Mouse (Mus musculus) midbrain, embryonic 16.5 days (tissue): ENCODE data around the gene Syt1. TPM values are rescaled to one million over a fixed set of nuclear protein-coding genes. Genes with fewer than 3 reads are reported as not detected.
A peak's percentile ranks its signal among the peaks of the same experiment; 100 is the strongest.

Source experiments
- ATAC-seq: fragments of 200-750 bp; cut with Nextera tagmentation; 2 replicates; pipeline ENCODE4 v1.8.0; 2017; ENCODE audit warnings: moderate TSS enrichment
- H3K27ac ChIP-seq: fragments of 300-500 bp; sonication (generic); 2 replicates; pipeline ENCODE4 v1.5.1; 2014; ENCODE audit warnings: mild to moderate bottlenecking, low read length, mixed read lengths
- H3K27me3 ChIP-seq: fragments of 300-500 bp; sonication (generic); 2 replicates; pipeline ENCODE4 v1.6.1; 2014; ENCODE audit warnings: low read depth, low read length, mixed read lengths; ENCODE audit not compliant: control insufficient read depth, insufficient read depth
- H3K36me3 ChIP-seq: fragments of 300-500 bp; sonication (generic); 2 replicates; pipeline ENCODE4 v1.6.1; 2014; ENCODE audit warnings: mild to moderate bottlenecking, low read length, moderate library complexity, mixed read lengths; ENCODE audit not compliant: control insufficient read depth, insufficient read depth
- H3K4me1 ChIP-seq: fragments of 300-500 bp; sonication (generic); 2 replicates; pipeline ENCODE4 v1.6.1; 2014; ENCODE audit warnings: mild to moderate bottlenecking, low read length, mixed read lengths; ENCODE audit not compliant: control insufficient read depth, insufficient read depth
- H3K4me2 ChIP-seq: fragments of 300-500 bp; sonication (generic); 2 replicates; pipeline ENCODE4 v1.6.1; 2014; ENCODE audit warnings: mild to moderate bottlenecking, low read length, mixed read lengths
- H3K4me3 ChIP-seq: fragments of 300-500 bp; sonication (generic); 2 replicates; pipeline ENCODE4 v1.5.1; 2014; ENCODE audit warnings: low read depth, mild to moderate bottlenecking, low read length, moderate library complexity, mixed read lengths
- H3K9ac ChIP-seq: fragments of 300-500 bp; sonication (generic); 2 replicates; pipeline ENCODE4 v1.6.1; 2014; ENCODE audit warnings: low read depth, low read length, mixed read lengths
- H3K9me3 ChIP-seq: fragments of 300-500 bp; sonication (generic); replicated peaks from 2 replicates; pipeline ENCODE4 v1.6.1; 2014; ENCODE audit warnings: mild to moderate bottlenecking, low read length, mixed read lengths; ENCODE audit not compliant: control insufficient read depth, poor library complexity, severe bottlenecking
- WGBS: fragments of 180-500 bp; shearing (Covaris S2); extraction: QIAGEN DNeasy Blood & Tissue Kit; methylation state at CpG from one replicate; pipeline ENCODE4 v1.1.7; 2014; 5-methylcytosine and 5-hydroxymethylcytosine counted together
- polyA plus RNA-seq: library from polyadenylated mRNA; unstranded; fragments of >200 nt; fragmentation: Nextera tagmentation; extraction: Ambion mirVana; gene quantifications from 2 replicates; pipeline ENCODE4 v1.2.1, GENCODE M21; 2015

Syt1 gene
- polyA plus RNA-seq, 1 experiment from 2014 or later, result 146 TPM

DNA sequence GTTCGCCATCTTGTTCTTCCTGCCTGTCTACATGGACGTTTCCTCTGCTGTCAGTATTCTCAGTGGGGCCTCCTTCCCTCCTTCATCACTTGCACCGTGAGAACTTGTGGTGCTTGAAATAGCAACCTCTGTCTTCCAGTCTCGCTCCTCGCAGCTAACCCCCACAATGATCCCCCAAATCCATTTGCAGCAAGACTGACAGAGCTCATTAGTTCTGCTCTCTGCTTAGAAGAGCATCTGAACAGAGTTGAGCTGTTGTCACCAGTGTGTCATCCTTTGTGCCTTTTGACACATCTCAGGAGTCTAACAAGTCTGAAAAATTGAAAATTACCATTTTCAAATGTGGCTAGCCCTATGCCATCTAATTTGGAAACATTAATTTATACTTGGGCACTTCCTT is 372.7 kb downstream of the Syt1 start:
- 0 out of 2 replicates have a peak, but pooled peaks cover 4% of the 10 kb centered on the region for H3K4me1 ChIP-seq
- H3K27me3 ChIP-seq, result no peaks in the 10 kb centered on the region
- H3K9me3 ChIP-seq, result no peaks in the 10 kb centered on the region
- no peak overlapping the region for H3K4me2 ChIP-seq
- WGBS, result 43% methylated on average over 5 of the region's 5 CpGs
- H3K27ac ChIP-seq, result peak overlapping the region; percentile 7; the same call in 1 of the 2 replicates
- no peak overlapping the region for H3K9ac ChIP-seq
- ATAC-seq, result 0 out of 2 replicates have a peak, but pooled peaks have one; percentile 25
- H3K4me3 ChIP-seq, result no peak overlapping the region
- H3K36me3 ChIP-seq, result no peaks in the 10 kb centered on the region

DNA sequence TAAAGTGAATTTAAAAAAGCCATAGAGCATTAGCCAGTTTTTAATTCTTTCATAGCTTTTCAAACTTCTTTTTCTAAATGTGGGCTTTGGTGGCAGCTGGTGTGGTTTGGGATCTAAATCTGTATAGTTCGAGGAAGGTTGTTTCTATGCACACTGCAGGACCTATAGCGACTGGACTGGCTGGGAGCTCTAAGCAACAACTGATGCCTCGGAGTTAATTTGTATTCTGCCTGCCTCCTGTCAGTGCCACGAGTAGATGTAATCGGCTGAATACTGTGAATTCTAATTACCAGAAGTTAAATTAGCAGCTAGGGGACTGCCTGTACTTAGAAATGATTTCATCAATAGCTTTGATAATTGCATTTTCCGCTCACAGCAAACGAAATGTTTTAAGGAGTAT is 374.7 kb downstream of the Syt1 start:
- Histone ChIP-seq H3K9ac (no peak overlapping the region), H3K4me2 (no peak overlapping the region), H3K9me3 (no peaks in the 10 kb centered on the region), H3K27me3 (no peaks in the 10 kb centered on the region), H3K36me3 (no peaks in the 10 kb centered on the region), H3K4me1 (0 out of 2 replicates have a peak, but pooled peaks cover 4% of the 10 kb centered on the region), H3K4me3 (no peak overlapping the region), H3K27ac (no peak overlapping the region)
- WGBS, result 41% methylated on average over 7 of the region's 7 CpGs
- ATAC-seq, result 0 out of 2 replicates have a peak, but pooled peaks have one; percentile 25

DNA sequence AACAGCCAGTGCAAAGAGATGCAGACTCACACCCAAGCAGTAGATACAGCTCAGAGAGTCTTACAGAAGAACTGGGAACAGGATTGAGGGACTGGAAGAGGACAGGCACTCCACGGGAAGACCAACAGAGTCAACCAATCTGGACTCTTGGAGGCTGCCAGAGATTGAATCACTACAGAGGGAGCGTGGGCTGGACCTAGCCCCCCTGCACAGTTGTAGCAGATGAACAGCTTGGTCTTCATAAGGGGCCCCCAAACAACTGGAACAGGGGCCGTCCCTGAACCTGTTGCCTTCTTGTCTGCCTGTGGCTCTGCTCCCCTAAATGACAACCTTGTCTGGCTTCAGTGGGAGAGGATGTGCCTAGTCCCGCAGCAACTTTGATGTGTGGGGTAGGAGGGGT is 375.2 kb downstream of the Syt1 start:
- 0 out of 2 replicates have a peak, but pooled peaks cover 4% of the 10 kb centered on the region for H3K4me1 ChIP-seq
- no peaks in the 10 kb centered on the region for H3K36me3 ChIP-seq
- no peak overlapping the region for H3K4me3 ChIP-seq
- WGBS, result 85% methylated on average over 4 of the region's 4 CpGs
- no peak overlapping the region for H3K27ac ChIP-seq
- ATAC-seq, result no peak
- no peak overlapping the region for H3K9ac ChIP-seq
- no peaks in the 10 kb centered on the region for H3K9me3 ChIP-seq
- H3K27me3 ChIP-seq, result no peaks in the 10 kb centered on the region
- no peak overlapping the region for H3K4me2 ChIP-seq

DNA sequence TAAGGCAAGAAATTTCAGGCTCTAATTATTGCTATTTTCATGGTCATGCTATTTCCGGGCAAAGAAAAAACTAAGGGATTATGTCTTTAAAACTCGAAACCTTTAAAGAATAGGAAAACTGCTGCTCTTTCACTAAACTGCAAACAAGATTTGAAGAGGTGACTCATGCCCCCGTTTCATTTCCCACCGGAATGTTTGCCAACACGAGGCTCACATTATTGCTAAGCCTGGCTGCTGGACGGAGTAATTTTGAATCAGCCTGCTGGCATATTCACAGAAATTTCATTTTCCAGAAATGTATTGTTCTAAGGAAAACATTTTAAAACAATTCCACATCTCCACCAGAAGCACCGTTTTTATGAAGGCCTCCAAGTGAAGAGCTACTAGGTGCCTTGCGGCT is 379.9 kb downstream of the Syt1 start:
- H3K27ac ChIP-seq, result no peak overlapping the region
- H3K4me3 ChIP-seq, result no peak overlapping the region
- 88% methylated on average over 8 of the region's 8 CpGs for WGBS
- no peak overlapping the region for H3K4me2 ChIP-seq
- no peak for ATAC-seq
- 0 out of 2 replicates have a peak, but pooled peaks cover 2% of the 10 kb centered on the region for H3K36me3 ChIP-seq
- H3K4me1 ChIP-seq, result no peaks in the 10 kb centered on the region
- H3K9me3 ChIP-seq, result no peaks in the 10 kb centered on the region
- no peak overlapping the region for H3K9ac ChIP-seq
- no peaks in the 10 kb centered on the region for H3K27me3 ChIP-seq

DNA sequence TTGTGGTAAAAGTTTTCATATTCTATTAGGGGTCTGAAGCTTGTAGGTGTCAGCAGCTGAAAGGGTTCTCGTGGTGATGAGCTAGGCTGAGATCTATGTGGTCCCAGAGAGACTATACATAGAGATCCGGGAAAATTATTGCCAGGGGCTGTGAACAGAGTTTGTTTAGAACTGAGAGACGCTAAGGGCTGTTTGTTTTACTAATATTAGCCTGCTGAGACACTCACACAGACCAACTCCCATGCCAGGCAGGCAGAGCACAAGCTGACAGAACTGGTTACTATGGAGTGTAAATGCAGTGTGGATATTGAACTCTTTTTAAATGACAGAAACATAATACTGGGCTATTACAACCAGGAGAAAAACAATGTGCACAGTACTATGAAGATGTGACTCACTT is 384.4 kb downstream of the Syt1 start:
- H3K9me3 ChIP-seq, result no peaks in the 10 kb centered on the region
- H3K36me3 ChIP-seq, result peaks cover 6% of the 10 kb centered on the region; the same call in 1 of the 2 replicates
- no peak overlapping the region for H3K9ac ChIP-seq
- H3K27ac ChIP-seq, result no peak overlapping the region
- WGBS, result 56% methylated on average over 3 of the region's 3 CpGs
- H3K4me2 ChIP-seq, result no peak overlapping the region
- no peaks in the 10 kb centered on the region for H3K27me3 ChIP-seq
- no peak for ATAC-seq
- no peak overlapping the region for H3K4me3 ChIP-seq
- H3K4me1 ChIP-seq, result no peaks in the 10 kb centered on the region

DNA sequence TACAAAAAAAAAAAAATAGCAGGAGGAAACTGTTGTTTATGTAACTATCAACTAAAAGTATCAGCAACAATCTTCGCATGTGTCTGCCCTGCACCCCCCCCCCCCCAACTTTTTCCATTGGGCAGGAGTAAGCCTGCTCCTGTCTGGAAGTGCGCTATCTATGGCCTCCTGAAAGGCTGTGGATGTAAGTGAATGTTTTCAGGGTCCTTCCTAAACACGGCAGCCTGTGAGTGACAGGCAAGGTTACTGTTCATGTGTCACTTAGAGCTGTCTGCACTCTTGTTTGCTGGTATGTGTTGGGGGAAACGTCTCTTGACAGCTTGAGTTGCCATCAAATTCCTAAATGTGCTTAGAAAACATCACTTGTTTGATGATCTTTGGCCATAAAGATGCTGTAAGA is 387.8 kb downstream of the Syt1 start:
- Histone ChIP-seq H3K36me3 (peaks cover 6% of the 10 kb centered on the region; the same call in 1 of the 2 replicates), H3K9ac (no peak overlapping the region), H3K4me1 (no peaks in the 10 kb centered on the region), H3K4me2 (no peak overlapping the region), H3K27me3 (no peaks in the 10 kb centered on the region), H3K9me3 (no peaks in the 10 kb centered on the region), H3K4me3 (no peak overlapping the region), H3K27ac (no peak overlapping the region)
- ATAC-seq, result no peak
- WGBS, result 73% methylated on average over 4 of the region's 4 CpGs

DNA sequence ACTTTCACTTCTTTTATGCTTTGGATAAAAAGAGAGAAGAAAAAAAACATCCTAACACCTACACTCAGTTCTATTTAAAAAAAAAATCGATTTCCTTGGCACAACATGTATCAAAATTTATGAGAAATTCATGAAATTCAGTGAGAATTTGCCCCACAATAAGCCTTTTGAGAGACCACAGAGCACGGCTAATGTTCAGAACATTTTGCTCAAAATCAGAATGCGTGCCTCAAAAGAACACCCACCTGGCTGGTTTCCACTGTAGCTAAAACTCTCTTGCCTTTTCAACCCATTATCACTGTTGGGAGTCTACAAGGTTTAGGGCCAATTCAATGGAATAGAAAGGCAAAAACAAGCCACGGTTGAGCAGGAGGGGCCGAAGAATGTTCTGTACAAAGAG is 390.9 kb downstream of the Syt1 start:
- peaks cover 4% of the 10 kb centered on the region; the same call in 1 of the 2 replicates for H3K36me3 ChIP-seq
- no peak overlapping the region for H3K27ac ChIP-seq
- H3K4me1 ChIP-seq, result no peaks in the 10 kb centered on the region
- H3K9me3 ChIP-seq, result no peaks in the 10 kb centered on the region
- H3K4me3 ChIP-seq, result no peak overlapping the region
- no peaks in the 10 kb centered on the region for H3K27me3 ChIP-seq
- WGBS, result 85% methylated on average over 5 of the region's 5 CpGs
- H3K4me2 ChIP-seq, result no peak overlapping the region
- H3K9ac ChIP-seq, result no peak overlapping the region
- no peak for ATAC-seq

DNA sequence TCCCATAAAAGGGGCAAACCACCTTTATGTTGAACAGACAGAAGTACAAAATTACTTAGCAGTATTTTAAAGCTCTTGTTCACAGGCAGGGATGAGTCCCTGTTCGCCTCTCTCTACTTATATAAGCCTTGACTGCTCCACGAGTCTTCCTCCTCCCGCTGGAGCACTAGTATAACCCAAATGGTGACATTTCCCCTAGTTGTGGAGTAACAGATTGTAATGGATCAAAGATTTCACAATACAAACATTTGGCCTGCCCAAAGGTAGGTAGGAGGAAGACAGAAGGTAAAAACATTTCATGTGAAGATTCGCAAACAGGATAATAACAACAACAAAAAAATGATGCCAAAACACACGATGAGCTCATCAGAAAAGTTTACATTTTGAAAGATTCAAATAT is 391.6 kb downstream of the Syt1 start:
- H3K9ac ChIP-seq, result no peak overlapping the region
- H3K4me3 ChIP-seq, result no peak overlapping the region
- no peak overlapping the region for H3K4me2 ChIP-seq
- no peaks in the 10 kb centered on the region for H3K4me1 ChIP-seq
- 91% methylated on average over 5 of the region's 5 CpGs for WGBS
- 0 out of 2 replicates have a peak, but pooled peaks cover 2% of the 10 kb centered on the region for H3K36me3 ChIP-seq
- no peaks in the 10 kb centered on the region for H3K9me3 ChIP-seq
- no peaks in the 10 kb centered on the region for H3K27me3 ChIP-seq
- ATAC-seq, result no peak
- H3K27ac ChIP-seq, result no peak overlapping the region

DNA sequence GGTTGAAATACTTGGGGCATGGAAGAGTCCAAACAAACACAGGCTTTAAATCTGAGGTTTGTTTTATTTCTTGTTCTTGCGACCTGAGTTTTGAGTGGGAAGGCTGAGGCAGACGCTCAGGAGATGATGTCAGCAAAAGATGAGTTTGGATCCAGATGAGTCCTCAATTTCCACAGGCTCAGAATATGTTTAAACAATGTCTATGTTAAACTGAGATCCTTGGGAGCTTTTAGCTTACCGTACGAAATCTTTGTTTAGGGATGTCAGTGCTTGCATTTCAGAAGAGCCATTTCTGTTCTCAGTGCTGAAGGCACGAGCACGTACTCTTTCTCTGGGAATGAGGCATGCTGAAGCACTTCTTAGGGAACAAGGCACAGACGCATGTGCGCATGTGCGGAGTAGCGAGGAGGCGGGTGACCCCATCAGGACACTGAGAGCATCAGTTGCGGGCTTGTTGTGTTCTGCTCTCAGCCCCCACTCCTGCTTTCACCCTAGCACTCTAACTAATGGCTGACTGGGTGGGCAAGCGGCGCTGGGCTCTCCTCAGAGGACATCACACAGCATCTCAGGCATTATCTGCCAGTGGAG is 400.6 kb downstream of the Syt1 start:
- H3K27me3 ChIP-seq, result no peaks in the 10 kb centered on the region
- H3K9me3 ChIP-seq, result no peaks in the 10 kb centered on the region
- no peak overlapping the region for H3K4me3 ChIP-seq
- H3K36me3 ChIP-seq, result peaks cover 10% of the 10 kb centered on the region; the same call in 1 of the 2 replicates
- 77% methylated on average over 14 of the region's 14 CpGs for WGBS
- H3K4me2 ChIP-seq, result no peak overlapping the region
- H3K9ac ChIP-seq, result no peak overlapping the region
- no peak for ATAC-seq
- H3K4me1 ChIP-seq, result peaks cover 2% of the 10 kb centered on the region; the same call in 1 of the 2 replicates
- no peak overlapping the region for H3K27ac ChIP-seq
